Mouse (Mus musculus): ENCODE results near the gene Chst3.
"Not testable (repeated sequence)": the region's sequence is repeated elsewhere in the genome, so short reads cannot be mapped to it uniquely, and the experiment has no call there.

Gene Chst3

DNA sequence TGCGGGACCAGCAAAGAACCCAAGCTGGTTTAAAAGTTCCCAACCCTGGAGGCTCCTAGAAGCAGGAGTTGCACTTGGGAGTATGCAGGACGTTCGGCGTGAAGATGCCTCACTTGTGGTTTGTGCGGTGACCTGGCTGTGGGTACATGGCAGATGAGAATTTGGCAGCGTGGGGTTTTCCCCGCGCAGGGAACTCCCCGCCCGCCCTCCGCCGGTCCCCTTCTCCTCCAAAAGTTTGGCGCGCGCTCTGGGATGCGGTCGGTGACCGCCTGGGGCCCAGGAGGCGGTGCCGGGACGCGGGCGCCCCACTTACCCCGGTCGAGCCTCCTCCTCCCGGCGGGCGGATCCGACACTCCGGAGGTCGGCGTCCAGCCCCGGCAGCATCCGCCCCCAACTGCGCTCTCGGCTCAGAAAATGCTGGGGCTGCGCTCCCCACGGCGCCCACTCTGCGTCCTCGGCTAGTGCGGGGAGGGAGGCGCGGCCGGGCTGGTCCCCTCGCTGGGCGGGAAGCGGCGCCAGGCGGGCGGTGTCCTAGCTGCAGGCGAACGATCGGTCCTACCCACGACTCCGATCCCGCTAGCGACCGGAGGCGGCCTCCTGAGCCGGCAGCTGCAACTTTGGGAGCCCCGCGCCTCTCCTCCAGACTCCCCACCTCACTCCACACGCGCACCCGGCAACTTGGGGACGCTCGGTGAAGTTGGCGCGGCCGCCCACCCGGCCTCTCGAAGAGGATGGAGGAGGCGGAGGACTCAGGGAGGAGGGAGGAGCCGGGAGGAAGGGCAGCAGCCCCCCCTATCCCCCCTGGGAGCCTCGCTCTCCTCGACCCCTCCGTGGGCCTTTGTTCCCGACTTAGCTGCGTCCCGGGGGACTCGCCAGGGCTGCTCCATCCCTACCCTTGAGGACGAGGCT, at the start of gene Chst3:
Chst3 (minus strand) TSS at position 670 of the 909 bp plus-strand sequence.
- DNase-seq (ENCODE audit: low spot score in 2 of 2), result peak; percentile 36 to 57

DNA sequence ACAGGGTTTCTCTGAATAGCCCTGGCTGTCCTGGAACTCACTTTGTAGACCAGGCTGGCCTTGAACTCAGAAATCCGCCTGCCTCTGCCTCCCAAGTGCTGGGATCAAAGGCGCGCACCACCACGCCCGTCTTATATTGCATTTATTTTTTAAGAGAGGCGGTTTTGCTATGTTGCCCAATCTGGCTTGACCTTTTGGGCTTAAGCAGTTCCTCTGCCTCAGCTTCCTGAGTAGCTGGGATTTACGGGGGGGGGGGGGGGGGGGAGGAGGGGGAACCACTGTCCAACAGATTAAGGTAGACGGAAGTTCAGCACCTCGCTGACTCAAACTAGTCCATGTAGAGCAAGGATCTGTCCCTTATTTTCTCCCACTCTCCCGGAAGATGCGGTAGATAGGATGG, 49.7 kb upstream of the Chst3 start:
- no peak for DNase-seq (ENCODE audit: low spot score in 2 of 2)

DNA sequence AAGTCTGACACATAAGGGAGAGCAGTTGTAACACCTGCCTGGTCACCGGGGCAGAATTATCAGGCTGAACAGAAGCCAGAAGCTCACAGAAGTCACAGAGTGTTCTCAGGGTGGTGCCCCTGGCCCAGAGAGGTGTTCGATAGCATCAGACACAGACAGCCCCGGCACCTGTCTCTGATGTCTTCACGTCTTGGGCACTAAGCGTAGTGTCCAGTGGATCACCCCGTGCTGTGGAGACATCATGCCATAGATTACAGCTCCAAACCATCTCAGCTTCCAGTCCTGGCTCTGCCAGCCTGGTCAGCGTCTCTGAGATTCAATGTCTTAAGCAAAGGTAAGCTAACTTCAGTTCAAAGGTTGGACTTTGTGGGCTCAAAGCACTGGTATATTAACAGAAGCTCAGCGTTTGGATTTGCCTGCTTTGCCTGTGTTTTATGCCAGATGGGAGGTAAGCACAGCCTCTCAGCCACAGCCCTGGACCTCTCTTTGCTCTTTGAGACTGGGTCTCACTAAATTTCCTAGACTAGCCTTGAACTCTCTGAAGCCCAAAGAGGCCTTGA, 47.9 kb upstream of the Chst3 start:
- no peak for DNase-seq (ENCODE audit: low spot score in 2 of 2)

DNA sequence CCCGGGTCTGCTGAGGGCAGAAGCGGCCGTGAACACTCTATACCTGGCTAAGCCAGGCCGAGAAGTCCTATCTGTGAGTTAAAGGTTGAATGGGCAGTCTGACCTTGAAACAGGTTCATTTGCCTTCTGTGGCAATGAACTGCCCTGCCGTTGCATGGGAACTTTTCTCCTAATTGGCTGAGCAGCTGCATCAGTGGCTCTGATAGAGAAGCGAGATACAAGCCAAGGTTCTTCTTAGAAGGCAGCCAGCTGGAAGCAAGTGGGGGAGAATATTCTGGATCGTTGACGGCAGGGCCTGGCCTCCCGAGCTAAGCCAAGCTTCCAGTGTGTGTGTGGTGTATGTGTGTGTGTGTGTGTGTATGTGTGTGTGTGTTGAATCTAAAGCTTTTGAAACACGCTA, 46.2 kb upstream of the Chst3 start:
- DNase-seq (ENCODE audit: low spot score in 2 of 2), result no peak

DNA sequence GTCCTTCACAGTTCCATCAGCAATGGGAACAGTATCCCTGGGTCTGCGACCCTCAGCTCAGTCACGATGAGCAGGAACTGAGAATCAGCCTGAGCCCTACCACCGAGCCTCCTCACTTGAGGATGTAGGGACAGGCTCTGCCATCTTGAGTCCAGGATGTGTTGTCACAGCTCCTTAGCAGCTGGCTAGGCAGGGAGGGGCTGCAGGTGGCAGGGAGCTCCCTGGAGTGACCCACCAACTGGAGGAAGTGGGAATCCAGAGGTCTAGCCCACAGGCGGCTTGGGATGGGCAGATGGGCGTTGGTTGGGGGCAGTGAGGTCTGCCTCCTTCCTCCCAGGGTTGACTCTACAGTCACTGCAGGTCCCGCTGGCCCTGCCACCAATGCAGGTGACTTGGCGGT, 44.3 kb upstream of the Chst3 start:
- no peak for DNase-seq (ENCODE audit: low spot score in 2 of 2)

DNA sequence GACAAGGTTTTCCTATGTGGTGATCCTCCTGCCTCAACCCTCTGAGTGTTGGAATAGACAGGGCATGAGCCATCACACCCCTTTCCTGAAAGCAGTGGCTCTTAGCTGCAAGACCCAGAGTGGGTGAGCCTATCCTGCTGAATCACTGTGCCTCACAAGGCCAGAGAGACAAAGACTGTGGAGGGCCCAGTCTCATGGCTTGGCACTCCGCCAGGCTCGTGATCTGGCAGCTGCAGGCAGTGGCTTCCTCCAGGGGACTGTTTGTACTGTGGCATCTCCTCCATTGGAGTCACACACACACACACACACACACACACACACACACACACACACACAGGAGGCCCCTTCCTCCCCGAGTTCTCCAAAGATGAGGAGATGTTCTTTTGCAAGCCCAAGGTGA, 43.3 kb upstream of the Chst3 start:
- DNase-seq (ENCODE audit: low spot score in 2 of 2), result peak; percentile 47 to 83

DNA sequence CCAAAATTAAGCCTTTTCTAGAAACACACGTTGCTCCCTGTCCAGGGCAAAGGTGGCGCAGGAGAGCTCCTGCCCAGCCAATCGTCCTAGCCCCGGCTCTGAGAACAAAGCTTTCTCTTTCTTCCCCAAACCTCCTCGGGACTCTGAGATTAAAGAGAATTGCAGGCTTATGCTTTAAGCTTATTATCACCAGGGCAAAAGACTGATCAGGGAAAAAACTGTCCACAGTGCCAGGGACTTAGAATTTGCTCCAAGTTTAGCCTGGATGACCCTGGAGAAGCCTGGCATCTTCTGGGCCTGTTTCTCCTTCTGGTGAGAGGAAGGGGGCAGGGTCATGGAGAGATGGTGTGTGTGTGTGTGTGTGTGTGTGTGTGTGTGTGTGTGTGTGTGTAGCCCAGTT, 42.5 kb upstream of the Chst3 start:
- no peak for DNase-seq (ENCODE audit: low spot score in 2 of 2)

DNA sequence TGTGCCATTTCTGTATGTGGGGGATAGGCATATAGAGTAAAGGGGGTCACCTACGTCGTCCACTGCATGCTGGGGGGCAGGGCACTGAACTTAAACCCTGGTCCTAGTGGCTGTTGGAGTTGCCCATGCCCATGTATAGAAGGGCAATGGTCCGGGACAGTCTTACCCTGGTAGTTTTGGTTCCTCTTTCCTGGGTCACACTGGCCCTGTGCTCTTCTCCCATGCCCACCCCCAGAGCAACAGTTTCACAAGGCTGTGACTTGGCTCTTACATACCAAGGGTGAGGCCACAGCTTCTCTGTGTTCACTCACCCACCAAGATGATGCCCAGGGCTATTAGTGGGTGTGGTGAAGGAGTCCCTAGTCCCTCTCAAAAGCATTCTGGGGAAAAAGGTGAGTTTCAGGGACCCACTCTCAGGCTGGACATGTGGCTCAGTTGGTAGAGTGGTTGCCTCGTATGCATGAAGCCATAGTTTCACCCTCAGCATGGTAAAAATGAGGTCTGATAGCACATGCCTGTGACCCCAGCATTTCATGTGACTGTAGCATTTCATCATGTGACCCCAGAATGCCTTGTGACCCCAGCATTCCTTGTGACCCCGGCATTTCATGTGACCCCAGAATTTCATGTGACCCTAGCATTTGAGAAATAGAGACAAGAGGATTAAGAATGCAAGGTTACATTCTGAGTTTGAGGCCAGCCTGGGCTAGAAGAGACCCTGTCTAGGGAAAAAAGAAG, 41.7 kb upstream of the Chst3 start:
- peak in 1 of 2 experiments; percentile 58 for DNase-seq (ENCODE audit: low spot score in 2 of 2)

DNA sequence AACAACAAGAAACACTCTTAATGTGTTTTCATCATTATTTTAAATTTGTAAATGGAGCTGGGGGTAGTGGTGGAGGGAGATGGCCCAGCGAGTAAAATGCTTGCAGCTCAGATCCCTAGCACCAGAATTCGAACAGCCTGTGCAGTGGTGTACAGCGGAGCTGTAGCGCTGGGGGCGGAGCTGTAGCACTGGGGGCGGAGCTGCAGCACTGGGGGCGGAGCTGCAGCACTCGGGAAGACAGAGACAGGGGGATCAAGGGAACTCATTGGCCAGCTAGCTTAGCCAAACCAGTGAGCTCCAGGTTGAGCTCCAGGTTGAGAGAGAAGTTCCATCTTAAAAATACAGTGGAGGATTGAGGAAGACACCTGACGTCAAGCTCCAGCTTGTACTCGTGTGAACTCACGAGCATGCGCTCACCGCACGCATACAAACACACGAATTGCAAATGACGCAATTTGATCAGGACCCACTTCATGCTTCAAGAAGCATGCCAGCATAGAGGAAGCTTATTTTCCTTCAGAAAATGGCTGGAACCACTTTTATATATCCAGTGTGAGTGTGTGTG, 38.3 kb upstream of the Chst3 start:
- no peak for DNase-seq (ENCODE audit: low spot score in 2 of 2)

DNA sequence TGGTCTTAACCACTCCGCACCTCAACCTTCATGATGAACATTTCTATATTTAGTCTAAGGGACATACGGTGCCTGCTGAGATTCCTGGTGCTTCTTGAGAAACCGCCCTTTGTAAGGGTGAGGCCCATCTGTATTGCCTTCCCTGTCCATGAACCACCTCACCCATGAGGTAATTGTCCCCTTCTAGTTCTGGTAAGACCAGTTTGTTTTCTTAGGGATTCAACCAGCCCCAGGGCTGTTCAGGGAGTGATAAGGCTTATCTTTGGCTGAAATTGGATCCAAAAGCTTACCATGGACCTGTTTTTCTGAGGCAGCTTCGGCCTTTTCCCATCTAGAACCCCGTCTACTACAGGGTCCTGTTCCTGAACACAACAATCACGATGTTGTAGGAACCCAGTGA, 37.0 kb upstream of the Chst3 start:
- no peak for DNase-seq (ENCODE audit: low spot score in 2 of 2)

DNA sequence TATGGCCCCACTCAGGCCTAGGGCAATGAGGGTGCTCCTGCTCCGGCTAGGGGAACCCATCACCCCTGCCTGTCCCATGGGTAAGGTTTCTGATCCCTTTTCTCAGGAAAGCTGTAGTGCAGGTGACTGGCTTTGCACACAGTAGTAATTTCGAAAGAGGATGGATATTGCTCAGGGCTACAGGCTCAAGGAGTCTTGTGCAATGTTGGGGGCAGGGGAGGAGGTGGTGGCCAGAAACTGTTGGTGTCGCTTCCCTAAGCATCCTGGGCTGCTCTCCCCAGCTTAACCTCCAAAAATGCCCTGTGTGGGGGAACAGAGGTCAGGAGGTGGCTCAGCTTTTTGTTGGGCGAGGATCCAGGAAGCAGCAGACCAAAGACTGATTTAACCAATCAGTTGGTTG, 33.5 kb upstream of the Chst3 start:
- no peak for DNase-seq (ENCODE audit: low spot score in 2 of 2)

DNA sequence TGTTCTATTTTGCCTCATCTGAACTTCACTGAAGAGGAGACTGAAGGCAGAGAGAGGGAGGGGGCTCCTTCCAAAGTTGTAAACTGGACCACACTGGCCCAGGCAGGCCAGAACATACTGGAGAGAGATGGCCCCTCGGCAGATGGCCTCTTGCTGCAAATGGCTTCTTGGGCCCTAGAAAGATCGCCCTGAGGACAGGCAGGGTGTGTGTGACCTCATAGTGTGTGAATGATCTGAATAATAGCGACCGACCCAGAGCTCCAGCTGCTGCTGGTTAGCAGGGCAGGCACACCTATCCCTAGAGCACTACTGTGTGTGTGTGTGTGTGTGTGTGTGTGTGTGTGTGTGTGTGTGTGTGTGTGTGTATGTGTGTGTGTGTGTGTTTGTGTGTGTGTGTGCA, 33.1 kb upstream of the Chst3 start:
- no peak for DNase-seq (ENCODE audit: low spot score in 2 of 2)

DNA sequence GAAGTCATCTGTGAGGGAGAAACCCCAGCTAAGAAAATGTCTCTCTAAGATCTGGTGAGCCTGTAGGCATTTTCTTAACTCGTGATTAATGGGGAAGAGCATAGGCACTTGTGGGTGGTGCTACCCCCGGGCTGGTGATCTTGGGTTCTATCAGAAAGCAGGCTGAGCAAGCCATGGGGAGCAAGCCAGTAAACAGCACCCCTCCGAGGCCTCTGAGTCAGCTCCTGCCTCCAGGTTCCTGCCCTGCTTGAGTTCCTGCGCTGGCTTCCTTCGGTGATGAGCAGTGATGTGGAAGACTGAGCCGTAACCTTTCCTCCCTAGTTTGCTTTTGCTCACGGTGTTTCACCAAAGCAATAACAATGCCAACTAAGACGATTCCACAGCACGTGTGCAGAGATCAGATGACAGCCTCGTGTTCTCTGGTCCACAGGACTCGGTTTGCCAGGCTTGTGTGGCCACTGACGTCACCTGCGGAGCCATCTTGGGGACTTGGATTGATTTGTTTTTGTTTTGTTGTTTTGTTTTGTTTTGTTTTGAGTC, 31.4 kb upstream of the Chst3 start:
- DNase-seq (ENCODE audit: low spot score in 2 of 2), result no peak

DNA sequence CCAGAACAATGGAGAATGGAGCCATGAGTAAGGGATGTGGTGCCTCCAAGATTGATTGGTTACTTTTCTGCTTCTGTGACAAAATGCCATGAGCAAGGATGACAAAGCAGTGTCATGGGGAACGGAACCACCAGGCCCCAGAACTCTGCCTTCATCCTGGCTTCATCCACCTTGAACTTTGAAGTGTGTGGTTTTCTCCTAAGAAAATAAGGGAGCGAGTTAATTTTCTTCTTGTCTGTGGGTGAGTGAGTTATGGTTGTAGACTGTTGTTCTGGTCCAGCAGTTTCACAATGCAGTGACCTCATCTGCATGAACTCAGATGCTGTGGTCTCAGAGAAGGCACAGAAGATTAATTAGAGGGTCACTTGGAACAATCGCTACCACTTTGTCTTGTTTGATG, 29.3 kb upstream of the Chst3 start:
- DNase-seq (ENCODE audit: low spot score in 2 of 2), result not testable (repeated sequence)

DNA sequence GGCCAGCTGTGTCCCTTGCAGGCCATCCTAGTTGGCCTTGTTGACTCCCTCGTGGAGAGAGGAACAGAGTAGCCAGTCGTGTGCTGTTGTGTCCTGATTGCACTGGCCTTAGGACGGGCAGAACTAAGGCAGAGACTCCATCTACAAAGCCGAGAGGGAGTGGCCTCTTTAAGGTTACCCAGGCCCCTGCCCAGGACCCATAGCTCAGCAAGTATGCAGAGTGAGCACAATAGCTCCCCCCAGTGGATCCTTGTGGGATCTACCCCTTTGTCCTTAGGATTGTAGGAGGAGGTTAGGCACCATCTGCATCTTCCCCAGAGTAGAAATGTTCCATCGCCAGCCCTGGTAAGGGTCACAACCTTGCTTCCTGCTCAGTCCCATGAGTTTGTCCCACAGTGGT, 27.5 kb upstream of the Chst3 start:
- peak; percentile 53 to 75 for DNase-seq (ENCODE audit: low spot score in 2 of 2)

DNA sequence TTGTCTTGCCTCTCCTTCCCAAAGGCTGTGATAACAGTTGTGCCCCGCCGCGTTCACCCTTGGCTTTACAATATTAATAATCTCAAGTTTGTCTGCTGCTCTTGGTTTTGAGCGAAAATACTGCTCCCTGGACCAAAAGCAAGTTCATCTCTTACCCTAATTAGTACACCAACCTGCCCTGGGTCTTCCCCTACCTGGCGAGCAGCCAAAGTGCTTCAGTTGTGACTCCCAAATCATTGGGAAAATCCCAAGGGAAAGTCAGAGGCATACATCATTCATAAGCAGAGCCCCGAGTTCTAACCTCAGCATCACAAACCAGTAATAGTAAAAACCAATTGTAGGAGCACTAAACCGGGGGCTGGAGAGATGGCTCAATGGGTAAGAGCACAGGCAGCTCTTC, 26.6 kb upstream of the Chst3 start:
- DNase-seq (ENCODE audit: low spot score in 2 of 2), result no peak

DNA sequence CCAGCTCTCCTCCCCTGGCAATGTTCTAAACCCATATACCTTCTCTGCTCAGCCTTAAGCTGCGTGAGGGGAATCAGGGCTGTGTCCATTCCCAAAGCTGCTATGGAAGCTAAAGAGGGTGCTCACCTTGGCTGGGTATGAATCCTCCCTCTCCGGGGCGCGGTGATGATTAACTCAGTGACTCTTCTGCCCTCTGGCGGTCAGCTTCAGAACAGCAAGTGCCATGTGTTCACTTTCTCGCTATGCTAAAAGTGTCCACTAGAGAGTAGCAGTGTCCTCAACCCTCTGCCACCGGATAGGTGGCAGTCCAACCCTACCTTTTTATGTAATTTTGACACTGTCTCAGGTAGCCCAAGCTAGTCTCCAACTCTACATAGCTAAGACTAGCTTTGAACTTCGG, 26.0 kb upstream of the Chst3 start:
- DNase-seq (ENCODE audit: low spot score in 2 of 2), result peak; percentile 91 to 92

DNA sequence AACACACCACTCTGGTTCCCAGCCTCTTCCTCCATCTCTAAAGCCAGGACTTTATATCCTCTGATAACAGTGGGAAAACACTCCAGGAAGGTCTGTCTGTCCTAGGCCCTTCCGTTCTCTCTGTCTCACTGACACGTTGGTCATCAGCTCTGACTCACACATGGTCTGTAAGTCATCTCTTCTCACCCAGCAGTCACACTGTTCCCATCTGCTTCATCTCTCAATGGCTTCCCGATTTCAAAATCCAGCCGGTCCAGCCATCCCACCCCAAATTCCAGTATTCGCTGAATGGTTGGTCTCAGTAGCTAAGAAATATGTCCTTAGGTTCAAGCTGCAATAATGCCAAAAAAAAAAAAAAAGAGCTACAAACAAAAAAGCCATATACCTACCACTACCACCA, 24.9 kb upstream of the Chst3 start:
- no peak for DNase-seq (ENCODE audit: low spot score in 2 of 2)

DNA sequence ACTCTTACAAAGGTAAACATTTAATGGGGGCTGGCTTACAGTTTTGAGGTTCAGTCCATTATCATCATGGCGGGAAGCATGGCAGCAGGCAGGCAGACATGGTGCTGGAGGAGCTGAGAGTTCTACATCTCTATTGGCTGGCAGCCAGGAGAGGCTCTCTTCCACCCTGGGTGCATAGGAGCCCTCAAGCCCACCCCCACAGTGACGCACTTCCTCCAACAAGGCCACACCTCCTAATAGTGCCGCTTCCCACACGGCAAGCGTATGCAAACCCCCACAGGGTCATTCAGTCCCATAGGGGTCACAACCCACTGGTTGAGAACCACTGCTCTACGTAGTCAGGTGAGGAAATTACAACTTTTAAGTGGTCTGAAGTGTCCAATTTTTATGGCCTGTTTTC, 21.4 kb upstream of the Chst3 start:
- DNase-seq (ENCODE audit: low spot score in 2 of 2), result no peak

DNA sequence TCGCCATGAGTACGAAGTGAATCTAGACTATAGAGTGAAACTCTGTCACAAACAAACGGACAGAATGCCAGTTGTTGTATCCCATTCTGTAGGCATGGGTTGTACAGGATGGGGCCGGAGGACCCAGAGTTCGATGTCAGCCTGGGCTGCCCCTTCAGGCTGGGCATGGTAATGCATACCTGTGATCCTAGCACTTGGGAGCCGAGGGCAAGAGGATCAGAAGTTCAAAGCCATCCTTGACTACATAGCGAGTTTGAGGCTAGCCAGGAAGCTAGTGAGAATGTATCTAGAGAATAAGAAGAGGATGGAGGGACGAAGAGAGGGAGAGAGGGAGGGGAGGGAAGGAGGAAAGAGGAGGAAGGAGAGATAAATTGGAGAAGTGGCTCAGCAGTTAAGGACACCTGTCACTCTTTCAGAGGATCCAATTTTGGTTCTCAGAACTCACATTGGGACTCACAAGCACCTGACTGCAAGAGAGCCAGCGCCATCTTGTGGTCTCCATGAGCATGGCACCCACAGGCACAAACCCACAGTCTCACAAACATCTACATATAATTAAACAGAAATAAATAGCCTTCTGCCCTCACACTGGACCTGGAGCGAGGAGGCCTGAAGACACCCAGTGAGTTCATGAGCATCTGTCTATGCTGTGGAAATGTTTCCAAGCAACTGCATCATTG, 18.6 kb upstream of the Chst3 start:
- DNase-seq (ENCODE audit: low spot score in 2 of 2), result peak; percentile 45 to 79

DNA sequence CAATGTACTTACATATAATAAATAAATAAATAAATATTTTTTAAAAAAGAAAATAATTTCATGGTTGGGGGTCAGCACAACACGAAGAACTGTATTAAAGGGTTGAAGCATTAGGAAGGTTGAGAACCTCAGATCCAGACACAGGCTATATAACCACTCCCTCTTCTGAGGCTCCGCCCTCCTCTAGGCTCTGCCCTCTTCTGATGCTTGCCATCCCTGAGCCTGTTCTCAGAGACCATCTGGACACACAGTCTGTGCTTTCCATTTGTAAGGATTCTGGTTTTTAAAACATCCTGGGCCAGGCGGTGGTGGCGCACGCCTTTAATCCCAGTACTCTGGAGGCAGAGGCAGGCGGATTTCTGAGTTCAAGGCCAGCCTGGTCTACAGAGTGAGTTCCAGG, 16.8 kb upstream of the Chst3 start:
- DNase-seq (ENCODE audit: low spot score in 2 of 2), result not testable (repeated sequence)

DNA sequence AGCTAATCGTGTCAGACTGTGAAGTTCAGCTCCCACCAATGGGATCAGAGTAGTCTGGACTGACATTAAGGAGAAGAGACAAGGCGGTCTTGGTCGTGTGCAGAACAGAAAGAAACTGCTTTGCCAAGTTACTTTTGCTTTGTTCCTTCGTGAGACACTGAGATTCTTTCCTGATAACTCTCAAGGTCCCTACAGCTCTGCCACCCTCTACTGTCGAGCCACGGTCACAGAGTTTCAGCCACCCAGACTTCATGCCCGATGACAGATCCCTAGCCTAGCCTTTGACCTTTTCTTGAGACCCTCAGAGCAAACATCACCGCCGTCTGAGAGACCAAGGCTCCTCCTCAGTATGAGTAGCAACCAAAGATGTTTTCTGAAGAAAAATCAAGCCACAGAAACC, 14.9 kb upstream of the Chst3 start:
- no peak for DNase-seq (ENCODE audit: low spot score in 2 of 2)

All from spleen, postnatal 10 days (tissue).